Mouse (Mus musculus) embryonic facial prominence, embryonic 11.5 days (tissue): ENCODE data around the gene Efcab5. TPM values are rescaled to one million over a fixed set of nuclear protein-coding genes. Genes with fewer than 3 reads are reported as not detected.

Experiments used
- ATAC-seq: fragments of 200-750 bp; cut with Nextera tagmentation; replicated peaks from 2 replicates; pipeline ENCODE4 v1.8.0; 2017; ENCODE audit warnings: low read depth; ENCODE audit not compliant: insufficient number of reproducible peaks, low FRiP score, low TSS enrichment
- DNase-seq: peaks from one replicate; pipeline ENCODE4 v3.0.0-alpha.2; 2015; ENCODE audit warnings: low spot score
- H3K27ac ChIP-seq: fragments of 300-500 bp; sonication (generic); replicated peaks from 2 replicates; pipeline ENCODE4 v1.5.1; 2014; ENCODE audit warnings: mild to moderate bottlenecking, low read depth, low read length, control low read depth
- H3K27me3 ChIP-seq: fragments of 300-500 bp; sonication (generic); 2 replicates; pipeline ENCODE4 v1.6.1; 2014; ENCODE audit warnings: mild to moderate bottlenecking, low read length, moderate library complexity, mixed read lengths; ENCODE audit not compliant: control insufficient read depth, insufficient read depth
- H3K36me3 ChIP-seq: fragments of 300-500 bp; sonication (generic); replicated peaks from 2 replicates; pipeline ENCODE4 v1.6.1; 2014; ENCODE audit warnings: low read depth, mild to moderate bottlenecking, low read length, moderate library complexity, mixed read lengths; ENCODE audit not compliant: control insufficient read depth, insufficient read depth
- H3K4me1 ChIP-seq: fragments of 300-500 bp; sonication (generic); 2 replicates; pipeline ENCODE4 v1.6.1; 2014; ENCODE audit warnings: low read length, mixed read lengths; ENCODE audit not compliant: control insufficient read depth, insufficient read depth
- H3K4me2 ChIP-seq: fragments of 300-500 bp; sonication (generic); 2 replicates; pipeline ENCODE4 v1.6.1; 2014; ENCODE audit warnings: low read depth, mild to moderate bottlenecking, control low read depth, low read length, moderate library complexity
- H3K4me3 ChIP-seq: fragments of 300-500 bp; sonication (generic); 2 replicates; pipeline ENCODE4 v1.5.1; 2014; ENCODE audit warnings: low read depth, low read length, control low read depth
- H3K9ac ChIP-seq: fragments of 300-500 bp; sonication (generic); replicated peaks from 2 replicates; pipeline ENCODE4 v1.6.1; 2014; ENCODE audit warnings: mild to moderate bottlenecking, control low read depth, low read length
- H3K9me3 ChIP-seq: fragments of 300-500 bp; sonication (generic); replicated peaks from 2 replicates; pipeline ENCODE4 v1.6.1; 2016; ENCODE audit warnings: mild to moderate bottlenecking, low read length, inconsistent platforms, mixed read lengths; ENCODE audit not compliant: control insufficient read depth
- WGBS: fragments of 180-500 bp; shearing (Covaris S2); extraction: QIAGEN DNeasy Blood & Tissue Kit; methylation state at CpG from one replicate; pipeline ENCODE4 v1.1.7; 2014; 5-methylcytosine and 5-hydroxymethylcytosine counted together
- polyA plus RNA-seq: library from polyadenylated mRNA; unstranded; fragments of >200 nt; fragmentation: Nextera tagmentation; extraction: Ambion mirVana; gene quantifications from 2 replicates; pipeline ENCODE4 v1.2.1, GENCODE M21; 2014

Gene Efcab5
- polyA plus RNA-seq, 1 experiment from 2014 or later: 0.15 TPM

- ATAC-seq: no peak
- no peak overlapping the region for H3K4me3 ChIP-seq
- H3K9ac ChIP-seq: no peak overlapping the region
- no peaks in the 10 kb centered on the region for H3K9me3 ChIP-seq
- H3K27me3 ChIP-seq: no peaks in the 10 kb centered on the region
- H3K27ac ChIP-seq: no peak overlapping the region
- DNase-seq: no peak
- no peaks in the 10 kb centered on the region for H3K4me1 ChIP-seq
- WGBS: 69% methylated on average over 5 of the region's 5 CpGs
- no peak overlapping the region for H3K4me2 ChIP-seq
- H3K36me3 ChIP-seq: no peaks in the 10 kb centered on the region
Observed at GRCm38 (mm10) chr11:77193410-77193809, 4.6 kb upstream of the Efcab5 start.

- H3K4me1 ChIP-seq: no peaks in the 10 kb centered on the region
- DNase-seq (no peak), ATAC-seq (no peak)
- H3K9ac ChIP-seq: no peak overlapping the region
- no peaks in the 10 kb centered on the region for H3K36me3 ChIP-seq
- no peak overlapping the region for H3K4me2 ChIP-seq
- 70% methylated on average over 2 of the region's 2 CpGs for WGBS
- H3K27ac ChIP-seq: no peak overlapping the region
- H3K27me3 ChIP-seq: no peaks in the 10 kb centered on the region
- H3K4me3 ChIP-seq: no peak overlapping the region
- no peaks in the 10 kb centered on the region for H3K9me3 ChIP-seq
Observed at GRCm38 (mm10) chr11:77184926-77185325, 3.8 kb downstream of the Efcab5 start.

GRCm38 (mm10) chr11:77182616-77183015 is 6.2 kb downstream of the Efcab5 start:
- Histone ChIP-seq H3K4me1 (no peaks in the 10 kb centered on the region), H3K9me3 (no peaks in the 10 kb centered on the region), H3K27ac (no peak overlapping the region), H3K4me3 (no peak overlapping the region), H3K4me2 (no peak overlapping the region), H3K36me3 (no peaks in the 10 kb centered on the region), H3K27me3 (no peaks in the 10 kb centered on the region), H3K9ac (no peak overlapping the region)
- WGBS: 47% methylated on average over 2 of the region's 2 CpGs
- ATAC-seq (no peak), DNase-seq (no peak)

- Histone ChIP-seq H3K9ac (no peak overlapping the region), H3K27me3 (no peaks in the 10 kb centered on the region), H3K36me3 (no peaks in the 10 kb centered on the region), H3K4me1 (no peaks in the 10 kb centered on the region), H3K4me2 (no peak overlapping the region), H3K9me3 (no peaks in the 10 kb centered on the region), H3K27ac (no peak overlapping the region), H3K4me3 (no peak overlapping the region)
- ATAC-seq (no peak), DNase-seq (no peak)
- WGBS: 78% methylated on average over 2 of the region's 2 CpGs
Observed at GRCm38 (mm10) chr11:77182041-77182440, 6.7 kb downstream of the Efcab5 start.

- H3K27me3 ChIP-seq: no peaks in the 10 kb centered on the region
- WGBS: 72% methylated on average over 5 of the region's 5 CpGs
- H3K4me1 ChIP-seq: no peaks in the 10 kb centered on the region
- H3K4me3 ChIP-seq: no peak overlapping the region
- DNase-seq: no peak
- H3K36me3 ChIP-seq: no peaks in the 10 kb centered on the region
- H3K9ac ChIP-seq: no peak overlapping the region
- H3K27ac ChIP-seq: no peak overlapping the region
- H3K4me2 ChIP-seq: no peak overlapping the region
- ATAC-seq: no peak
- no peaks in the 10 kb centered on the region for H3K9me3 ChIP-seq
Observed at GRCm38 (mm10) chr11:77181528-77181927, 7.2 kb downstream of the Efcab5 start.

- DNase-seq (no peak), ATAC-seq (no peak)
- Histone ChIP-seq H3K27me3 (no peaks in the 10 kb centered on the region), H3K4me1 (no peaks in the 10 kb centered on the region), H3K27ac (no peak overlapping the region), H3K9ac (no peak overlapping the region), H3K9me3 (no peaks in the 10 kb centered on the region), H3K4me3 (no peak overlapping the region), H3K36me3 (no peaks in the 10 kb centered on the region), H3K4me2 (no peak overlapping the region)
- WGBS: 67% methylated on average over 4 of the region's 4 CpGs
Observed at GRCm38 (mm10) chr11:77180886-77181285, 7.9 kb downstream of the Efcab5 start.

- no peak for ATAC-seq
- WGBS: 74% methylated on average over 3 of the region's 3 CpGs
- no peak for DNase-seq
- Histone ChIP-seq H3K27ac (no peak overlapping the region), H3K4me3 (no peak overlapping the region), H3K4me2 (no peak overlapping the region), H3K27me3 (no peaks in the 10 kb centered on the region), H3K9me3 (no peaks in the 10 kb centered on the region), H3K36me3 (no peaks in the 10 kb centered on the region), H3K9ac (no peak overlapping the region), H3K4me1 (no peaks in the 10 kb centered on the region)
Observed at GRCm38 (mm10) chr11:77179771-77180170, 9.0 kb downstream of the Efcab5 start.

GRCm38 (mm10) chr11:77174531-77174930 is 14.2 kb downstream of the Efcab5 start:
- Histone ChIP-seq H3K4me2 (no peak overlapping the region), H3K4me1 (no peaks in the 10 kb centered on the region), H3K9ac (no peak overlapping the region), H3K27ac (no peak overlapping the region), H3K9me3 (no peaks in the 10 kb centered on the region), H3K4me3 (no peak overlapping the region), H3K36me3 (no peaks in the 10 kb centered on the region), H3K27me3 (no peaks in the 10 kb centered on the region)
- DNase-seq (no peak), ATAC-seq (no peak)
- WGBS: 76% methylated on average over 7 of the region's 7 CpGs
